Comparison of ENCODE assay signal across 20 mouse cellular contexts in the genomic region with DNA sequence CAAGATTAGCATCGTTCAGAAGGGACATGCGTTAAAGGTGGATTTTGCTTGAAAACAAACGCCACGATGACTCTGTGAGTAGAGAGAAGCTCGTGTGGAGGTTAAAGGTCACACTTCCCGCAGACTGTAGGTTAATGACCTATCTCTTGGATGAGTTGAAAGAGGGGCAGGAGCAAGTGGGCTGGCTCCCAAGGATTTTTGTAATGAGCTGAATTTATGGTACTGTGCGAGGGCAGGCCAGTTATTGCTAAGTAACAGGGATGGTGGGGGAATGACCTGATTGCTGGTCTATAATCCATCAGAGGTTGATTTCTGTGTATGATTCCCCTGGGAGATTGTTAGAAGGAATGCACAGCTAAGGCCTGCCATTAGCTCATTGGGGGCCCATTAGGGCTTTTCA.
A peak's percentile ranks its signal among the peaks of the same experiment; 100 is the strongest.
DNase-seq lines count a peak whose midpoint lies in the region; ATAC-seq lines count a peak whose summit lies in the region.
"Had no signal": no experiment of that assay in that cellular context is flagged by ENCODE, and none has a peak within 500 bp of the region (broad histone marks: within the 10 kb centered on the region; RNA-seq: fewer than 3 reads in every experiment).

No protein-coding gene starts in this region.

- WGBS in forebrain, embryonic 12.5 days: 58% methylated on average over 7 of the region's 7 CpGs
- WGBS in forebrain, embryonic 15.5 days: 55% methylated on average over 7 of the region's 7 CpGs
- 55% methylated on average over 7 of the region's 7 CpGs for WGBS in hindbrain, embryonic 12.5 days
- WGBS in midbrain, embryonic 11.5 days: 59% methylated on average over 7 of the region's 7 CpGs
- 37% methylated on average over 7 of the region's 7 CpGs for WGBS in neural tube, embryonic 14.5 days

- H3K4me2 ChIP-seq in forebrain, embryonic 12.5 days: no peak overlapping the region
- H3K4me2 ChIP-seq in forebrain, embryonic 15.5 days (replicated peaks): no peak overlapping the region
- H3K4me2 ChIP-seq in hindbrain, embryonic 12.5 days (replicated peaks): no peak overlapping the region
- H3K4me2 ChIP-seq in midbrain, embryonic 11.5 days: no peak overlapping the region
- H3K4me2 ChIP-seq in neural tube, embryonic 14.5 days (ENCODE audit: low read depth, low read length): no peak overlapping the region
- H3K4me2 ChIP-seq: heart, embryonic 13.5 days; liver, embryonic 11.5 days; lung, embryonic 14.5 days had no signal

- no peak overlapping the region for H3K9ac ChIP-seq in forebrain, embryonic 12.5 days
- H3K9ac ChIP-seq in forebrain, embryonic 15.5 days (replicated peaks): no peak overlapping the region
- H3K9ac ChIP-seq in hindbrain, embryonic 12.5 days: no peak overlapping the region
- H3K9ac ChIP-seq in midbrain, embryonic 11.5 days (ENCODE audit: low read length): no peak overlapping the region
- no peak overlapping the region for H3K9ac ChIP-seq in neural tube, embryonic 14.5 days (replicated peaks; ENCODE audit: low read depth, low read length)
- H3K9ac ChIP-seq: heart, embryonic 13.5 days; lung, embryonic 14.5 days had no signal

- no peaks in the 10 kb centered on the region for H3K27me3 ChIP-seq in forebrain, embryonic 12.5 days
- no peaks in the 10 kb centered on the region for H3K27me3 ChIP-seq in forebrain, embryonic 15.5 days
- H3K27me3 ChIP-seq in hindbrain, embryonic 12.5 days: no peaks in the 10 kb centered on the region
- H3K27me3 ChIP-seq in midbrain, embryonic 11.5 days (ENCODE audit: control insufficient read depth, insufficient read depth, low read length): no peaks in the 10 kb centered on the region
- no peaks in the 10 kb centered on the region for H3K27me3 ChIP-seq in neural tube, embryonic 14.5 days (ENCODE audit: control insufficient read depth, insufficient read depth, low read length)
- H3K27me3 ChIP-seq: heart, embryonic 13.5 days had no signal

- no peak overlapping the region for H3K4me3 ChIP-seq in forebrain, embryonic 12.5 days (replicated peaks)
- H3K4me3 ChIP-seq in forebrain, embryonic 15.5 days: no peak overlapping the region
- H3K4me3 ChIP-seq in hindbrain, embryonic 12.5 days: no peak overlapping the region
- no peak overlapping the region for H3K4me3 ChIP-seq in midbrain, embryonic 11.5 days (ENCODE audit: low read depth, low read length)
- no peak overlapping the region for H3K4me3 ChIP-seq in neural tube, embryonic 14.5 days (ENCODE audit: low read depth, low read length)
- H3K4me3 ChIP-seq: heart, embryonic 13.5 days had no signal

- H3K4me1 ChIP-seq in forebrain, embryonic 12.5 days: 0 out of 2 replicates have a peak, but pooled peaks cover 4% of the 10 kb centered on the region
- H3K4me1 ChIP-seq in forebrain, embryonic 15.5 days: peaks cover 4% of the 10 kb centered on the region; the same call in 1 of the 2 replicates
- 0 out of 2 replicates have a peak, but pooled peaks cover 5% of the 10 kb centered on the region for H3K4me1 ChIP-seq in hindbrain, embryonic 12.5 days
- H3K4me1 ChIP-seq in midbrain, embryonic 11.5 days (ENCODE audit: control insufficient read depth, insufficient read depth, low read length): no peaks in the 10 kb centered on the region
- no peaks in the 10 kb centered on the region for H3K4me1 ChIP-seq in neural tube, embryonic 14.5 days (ENCODE audit: control insufficient read depth, insufficient read depth, low read length)
- H3K4me1 ChIP-seq: heart, embryonic 13.5 days had no signal

- no peak for DNase-seq in midbrain, embryonic 11.5 days (ENCODE audit: low spot score, missing footprints)
- no peak for DNase-seq in urinary bladder, postnatal 14 days (ENCODE audit: low spot score)
- DNase-seq in adrenal gland, adult (ENCODE audit: inconsistent age in 2 of 2, low spot score in 1 of 2): no peak
- DNase-seq: cerebellum, postnatal 25 days; gastrocnemius, postnatal 25 days; heart, postnatal 4 days; kidney, adult 8-10 months; kidney, postnatal 36 days; layer of hippocampus, postnatal 36 days; left cerebral cortex, postnatal 4 days; lung, embryonic 14.5 days; thymus, postnatal 14 days had no signal

- peak; percentile 60 for ATAC-seq in forebrain, embryonic 12.5 days (ENCODE audit: low FRiP score)
- ATAC-seq in forebrain, embryonic 15.5 days (replicated peaks): no peak
- peak; percentile 71 for ATAC-seq in hindbrain, embryonic 12.5 days (ENCODE audit: low FRiP score)
- ATAC-seq in midbrain, embryonic 11.5 days (ENCODE audit: low FRiP score): peak; percentile 82
- ATAC-seq in neural tube, embryonic 14.5 days (ENCODE audit: low read depth): peak; percentile 54; the same call in 1 of the 2 replicates
- ATAC-seq: Patski had no signal

- no peaks in the 10 kb centered on the region for H3K36me3 ChIP-seq in forebrain, embryonic 12.5 days (replicated peaks)
- no peaks in the 10 kb centered on the region for H3K36me3 ChIP-seq in forebrain, embryonic 15.5 days
- H3K36me3 ChIP-seq in hindbrain, embryonic 12.5 days: no peaks in the 10 kb centered on the region
- H3K36me3 ChIP-seq in midbrain, embryonic 11.5 days (ENCODE audit: control insufficient read depth, insufficient read depth, low read length): no peaks in the 10 kb centered on the region
- no peaks in the 10 kb centered on the region for H3K36me3 ChIP-seq in neural tube, embryonic 14.5 days (ENCODE audit: control insufficient read depth, insufficient read depth, low read length)
- H3K36me3 ChIP-seq: heart, embryonic 13.5 days had no signal

- H3K27ac ChIP-seq in forebrain, embryonic 12.5 days: peak overlapping the region; percentile 9; the same call in 1 of the 2 replicates
- no peak overlapping the region for H3K27ac ChIP-seq in forebrain, embryonic 15.5 days (replicated peaks)
- peak overlapping the region; percentile 30 for H3K27ac ChIP-seq in hindbrain, embryonic 12.5 days
- H3K27ac ChIP-seq in midbrain, embryonic 11.5 days (ENCODE audit: low read depth, low read length): no peak overlapping the region; the same call in 1 of the 2 replicates
- H3K27ac ChIP-seq in neural tube, embryonic 14.5 days (ENCODE audit: low read depth, low read length): no peak overlapping the region
- H3K27ac ChIP-seq: heart, embryonic 13.5 days; stomach, postnatal 0 days had no signal

- H3K9me3 ChIP-seq in forebrain, embryonic 12.5 days: no peaks in the 10 kb centered on the region
- no peaks in the 10 kb centered on the region for H3K9me3 ChIP-seq in forebrain, embryonic 15.5 days
- H3K9me3 ChIP-seq in hindbrain, embryonic 12.5 days (replicated peaks): no peaks in the 10 kb centered on the region
- H3K9me3 ChIP-seq in midbrain, embryonic 11.5 days (ENCODE audit: control insufficient read depth, low read length): no peaks in the 10 kb centered on the region
- no peaks in the 10 kb centered on the region for H3K9me3 ChIP-seq in neural tube, embryonic 14.5 days (ENCODE audit: control insufficient read depth, low read length)
- H3K9me3 ChIP-seq: heart, embryonic 13.5 days had no signal

Comparison
In these comparisons a context has a peak if more than half of its experiments do, and no peak if none do; other contexts are left out.
1. H3K27ac ChIP-seq: peak in forebrain, embryonic 12.5 days (single experiment) and hindbrain, embryonic 12.5 days (single experiment); none in forebrain, embryonic 15.5 days (single experiment), midbrain, embryonic 11.5 days (single experiment) and neural tube, embryonic 14.5 days (single experiment).